Mouse (Mus musculus): ENCODE measurements at regions not wholly inside any gene's neighbourhood (a gene's known extent, or its start where the extent isn't known, plus 50 kb on each side); places are given as distances from the start of the nearest gene placed in this dataset.

DNA sequence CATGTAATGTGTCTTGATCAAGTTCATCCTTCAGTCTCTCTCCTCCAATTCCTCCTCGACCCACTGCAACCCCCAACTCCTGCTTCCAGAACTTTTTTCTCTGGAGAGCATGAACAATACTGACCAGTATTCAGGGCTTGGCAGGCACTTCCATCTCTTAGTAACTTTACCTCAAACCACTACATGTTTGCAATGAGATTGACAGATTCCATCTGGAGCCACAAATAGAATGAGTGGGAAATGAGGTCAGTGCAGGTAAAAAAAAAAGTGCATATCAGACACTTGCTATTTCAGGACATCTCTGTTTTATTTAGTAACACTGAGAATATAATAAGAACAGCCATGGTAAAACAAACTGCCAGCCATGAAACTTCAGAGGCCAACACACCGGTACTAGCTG, 94.5 kb upstream of the Ifne start:
- Histone ChIP-seq H3K27me3 (replicated peaks; ENCODE audit: control insufficient read depth, insufficient read depth, low read length) (no peaks in the 10 kb centered on the region), H3K4me3 (ENCODE audit: low read depth, low read length) (no peak overlapping the region), H3K9ac (ENCODE audit: low read depth, low read length) (no peak overlapping the region), H3K4me2 (ENCODE audit: low read depth, low read length) (no peak overlapping the region), H3K27ac (replicated peaks; ENCODE audit: low read depth, low read length) (no peak overlapping the region), H3K4me1 (ENCODE audit: control insufficient read depth, insufficient read depth, low read length) (no peaks in the 10 kb centered on the region), H3K9me3 (ENCODE audit: control insufficient read depth, low read length) (no peaks in the 10 kb centered on the region), H3K36me3 (ENCODE audit: control insufficient read depth, insufficient read depth, low read length) (no peaks in the 10 kb centered on the region)
- 66% methylated on average over 2 of the region's 2 CpGs for WGBS
- no peak for ATAC-seq (ENCODE audit: low read depth)
- DNase-seq (ENCODE audit: low spot score), result no peak

DNA sequence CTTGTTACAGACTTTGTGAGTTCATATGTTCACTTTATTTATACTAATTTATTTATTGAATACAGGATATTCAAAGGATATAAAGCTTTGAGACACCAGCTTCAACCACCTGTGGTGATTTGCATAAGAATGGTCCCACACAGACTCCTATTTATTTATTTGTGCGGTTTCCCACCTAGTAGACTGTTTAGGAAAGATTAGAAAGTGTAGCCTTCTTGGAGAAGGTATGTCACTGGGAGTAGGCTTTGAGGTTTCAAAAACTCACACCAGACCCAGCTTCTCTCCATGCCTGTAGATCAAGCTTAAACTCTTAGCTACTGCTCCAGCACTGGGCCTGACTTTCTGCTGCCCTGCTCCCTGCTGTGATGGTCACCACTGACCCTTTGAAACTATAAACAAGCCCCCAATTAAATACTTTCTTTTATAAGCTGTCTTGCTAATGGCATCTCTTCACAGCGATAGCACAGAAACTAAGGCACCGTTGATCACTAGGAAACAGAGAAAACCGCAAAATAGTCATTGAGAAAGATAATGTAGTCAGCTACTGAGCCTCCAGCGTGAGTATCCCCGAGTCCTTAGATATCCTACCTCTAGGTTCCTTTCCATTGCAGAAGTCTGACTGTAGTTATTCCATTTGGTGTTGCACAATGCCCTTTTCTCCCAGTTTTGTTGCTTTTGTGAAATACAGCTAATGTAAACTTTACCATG, 89.3 kb upstream of the Ifne start:
- DNase-seq (ENCODE audit: low spot score) (no peak), ATAC-seq (ENCODE audit: low read depth) (no peak)
- H3K9me3 ChIP-seq (ENCODE audit: control insufficient read depth, low read length), result no peaks in the 10 kb centered on the region
- no peak overlapping the region for H3K9ac ChIP-seq (ENCODE audit: low read depth, low read length)
- 65% methylated on average over 6 of the region's 6 CpGs for WGBS
- no peaks in the 10 kb centered on the region for H3K36me3 ChIP-seq (ENCODE audit: control insufficient read depth, insufficient read depth, low read length)
- H3K27ac ChIP-seq (replicated peaks; ENCODE audit: low read depth, low read length), result no peak overlapping the region
- no peaks in the 10 kb centered on the region for H3K27me3 ChIP-seq (replicated peaks; ENCODE audit: control insufficient read depth, insufficient read depth, low read length)
- no peaks in the 10 kb centered on the region for H3K4me1 ChIP-seq (ENCODE audit: control insufficient read depth, insufficient read depth, low read length)
- H3K4me3 ChIP-seq (ENCODE audit: low read depth, low read length), result no peak overlapping the region
- H3K4me2 ChIP-seq (ENCODE audit: low read depth, low read length), result no peak overlapping the region

DNA sequence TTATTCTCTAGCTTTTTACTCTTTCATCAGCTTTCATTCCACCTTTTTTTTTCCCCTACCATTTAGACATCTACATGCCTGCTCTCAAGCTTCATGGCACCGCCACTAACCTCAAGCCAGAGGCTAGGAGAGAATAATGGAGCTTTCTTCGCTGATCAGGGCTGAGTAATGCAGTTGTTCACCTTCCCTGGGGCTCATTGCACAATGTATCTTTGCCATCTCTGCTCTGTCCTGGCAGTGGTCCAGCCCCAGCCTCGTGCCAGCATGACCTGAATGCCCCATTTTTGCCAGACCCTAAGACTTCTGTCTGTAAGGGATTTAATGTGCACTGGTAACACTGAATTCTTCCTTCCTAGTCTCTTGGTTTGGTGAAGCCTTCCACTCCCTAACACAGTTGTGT, 79.6 kb upstream of the Ifne start:
- ATAC-seq (ENCODE audit: low read depth), result no peak

DNA sequence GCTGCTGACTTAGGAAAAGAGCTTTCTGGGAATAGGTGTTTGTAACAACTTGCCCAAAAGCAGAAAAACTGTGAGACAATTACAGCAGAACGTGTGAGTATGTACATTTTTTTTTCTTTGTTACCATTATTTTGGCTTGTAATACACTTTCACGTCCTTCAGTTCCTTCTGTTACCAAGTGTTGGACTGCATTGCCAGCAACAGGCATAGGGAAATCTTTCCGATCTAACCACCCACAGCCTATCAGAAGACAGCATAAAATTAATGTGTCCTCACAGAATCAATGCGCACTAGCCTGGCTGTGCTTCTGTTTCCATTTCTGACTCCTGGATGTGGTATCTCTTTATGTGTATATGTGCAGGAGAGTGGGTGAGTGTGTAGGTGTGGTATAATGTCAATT, 76.6 kb upstream of the Ifne start:
- H3K36me3 ChIP-seq (ENCODE audit: control insufficient read depth, insufficient read depth, low read length), result no peaks in the 10 kb centered on the region
- no peak overlapping the region for H3K27ac ChIP-seq (replicated peaks; ENCODE audit: low read depth, low read length)
- H3K4me1 ChIP-seq (ENCODE audit: control insufficient read depth, insufficient read depth, low read length), result peaks cover 3% of the 10 kb centered on the region; the same call in 1 of the 2 replicates
- no peak overlapping the region for H3K4me3 ChIP-seq (ENCODE audit: low read depth, low read length)
- H3K27me3 ChIP-seq (replicated peaks; ENCODE audit: control insufficient read depth, insufficient read depth, low read length), result no peaks in the 10 kb centered on the region
- 55% methylated on average over 4 of the region's 4 CpGs for WGBS
- H3K9ac ChIP-seq (ENCODE audit: low read depth, low read length), result no peak overlapping the region
- H3K4me2 ChIP-seq (ENCODE audit: low read depth, low read length), result no peak overlapping the region
- H3K9me3 ChIP-seq (ENCODE audit: control insufficient read depth, low read length), result no peaks in the 10 kb centered on the region
- ATAC-seq (ENCODE audit: low read depth) (no peak), DNase-seq (ENCODE audit: low spot score) (no peak)

More for the DNA sequence above, 79.6 kb upstream of the Ifne start:
- 42% methylated on average over 3 of the region's 3 CpGs for WGBS
- Histone ChIP-seq H3K4me3 (ENCODE audit: low read depth, low read length) (no peak overlapping the region), H3K4me2 (ENCODE audit: low read depth, low read length) (no peak overlapping the region), H3K9ac (ENCODE audit: low read depth, low read length) (no peak overlapping the region), H3K36me3 (ENCODE audit: control insufficient read depth, insufficient read depth, low read length) (no peaks in the 10 kb centered on the region), H3K9me3 (ENCODE audit: control insufficient read depth, low read length) (no peaks in the 10 kb centered on the region), H3K27ac (replicated peaks; ENCODE audit: low read depth, low read length) (no peak overlapping the region), H3K4me1 (ENCODE audit: control insufficient read depth, insufficient read depth, low read length) (peaks cover 3% of the 10 kb centered on the region; the same call in 1 of the 2 replicates), H3K27me3 (replicated peaks; ENCODE audit: control insufficient read depth, insufficient read depth, low read length) (no peaks in the 10 kb centered on the region)
- no peak for DNase-seq (ENCODE audit: low spot score)

DNA sequence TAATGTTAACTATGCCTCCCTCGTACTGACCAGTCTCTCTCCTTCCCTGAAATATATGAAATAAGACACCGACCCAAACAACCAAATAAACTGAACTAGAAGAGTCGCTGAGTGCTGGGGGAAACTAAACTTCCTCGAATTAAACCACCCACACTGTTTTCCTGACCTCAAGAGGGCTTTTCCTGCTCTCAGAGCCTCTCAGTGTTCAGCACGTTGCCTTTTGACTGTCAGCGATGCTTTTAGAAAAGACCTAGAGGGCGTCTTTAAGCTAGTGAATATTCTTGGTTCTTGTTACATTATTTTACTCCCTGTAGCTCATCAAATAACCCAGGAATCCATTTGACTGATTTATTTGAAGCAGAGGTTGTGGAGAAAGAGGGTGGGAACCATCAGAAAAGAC, 76.2 kb upstream of the Ifne start:
- WGBS, result 16% methylated on average over 7 of the region's 7 CpGs
- peak; percentile 31 for DNase-seq (ENCODE audit: low spot score)
- no peaks in the 10 kb centered on the region for H3K27me3 ChIP-seq (replicated peaks; ENCODE audit: control insufficient read depth, insufficient read depth, low read length)
- H3K4me1 ChIP-seq (ENCODE audit: control insufficient read depth, insufficient read depth, low read length), result peaks cover 3% of the 10 kb centered on the region; the same call in 1 of the 2 replicates
- H3K36me3 ChIP-seq (ENCODE audit: control insufficient read depth, insufficient read depth, low read length), result no peaks in the 10 kb centered on the region
- H3K9me3 ChIP-seq (ENCODE audit: control insufficient read depth, low read length), result no peaks in the 10 kb centered on the region
- H3K27ac ChIP-seq (replicated peaks; ENCODE audit: low read depth, low read length), result no peak overlapping the region
- no peak overlapping the region for H3K4me2 ChIP-seq (ENCODE audit: low read depth, low read length)
- H3K4me3 ChIP-seq (ENCODE audit: low read depth, low read length), result no peak overlapping the region
- H3K9ac ChIP-seq (ENCODE audit: low read depth, low read length), result no peak overlapping the region
- no peak for ATAC-seq (ENCODE audit: low read depth)

DNA sequence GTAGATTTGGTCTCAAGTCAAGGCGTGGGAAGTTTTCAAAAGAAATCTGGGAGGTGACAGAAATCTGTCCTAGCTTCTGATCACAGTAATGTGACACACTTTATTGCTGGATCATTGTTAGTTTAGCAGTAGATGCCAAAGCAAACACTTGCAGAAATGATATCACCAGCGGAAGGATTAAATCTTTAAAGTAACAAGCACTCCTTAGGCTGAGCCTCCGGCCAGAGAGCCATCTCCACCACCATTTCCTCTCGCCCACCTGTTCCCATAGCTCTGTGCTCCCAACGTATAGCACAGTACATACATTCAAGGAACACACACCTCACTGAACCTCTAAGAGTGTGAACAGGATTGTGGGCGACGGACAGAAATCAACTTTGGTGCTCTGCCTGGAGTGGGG, 75.6 kb upstream of the Ifne start:
- no peak overlapping the region for H3K9ac ChIP-seq (ENCODE audit: low read depth, low read length)
- ATAC-seq (ENCODE audit: low read depth) (no peak; the same call in 1 of the 2 replicates), DNase-seq (ENCODE audit: low spot score) (no peak)
- H3K27me3 ChIP-seq (replicated peaks; ENCODE audit: control insufficient read depth, insufficient read depth, low read length), result no peaks in the 10 kb centered on the region
- no peaks in the 10 kb centered on the region for H3K36me3 ChIP-seq (ENCODE audit: control insufficient read depth, insufficient read depth, low read length)
- no peaks in the 10 kb centered on the region for H3K9me3 ChIP-seq (ENCODE audit: control insufficient read depth, low read length)
- H3K4me3 ChIP-seq (ENCODE audit: low read depth, low read length), result no peak overlapping the region
- no peak overlapping the region for H3K4me2 ChIP-seq (ENCODE audit: low read depth, low read length)
- H3K4me1 ChIP-seq (ENCODE audit: control insufficient read depth, insufficient read depth, low read length), result peaks cover 3% of the 10 kb centered on the region; the same call in 1 of the 2 replicates
- no peak overlapping the region for H3K27ac ChIP-seq (replicated peaks; ENCODE audit: low read depth, low read length)
- 77% methylated on average over 7 of the region's 7 CpGs for WGBS

DNA sequence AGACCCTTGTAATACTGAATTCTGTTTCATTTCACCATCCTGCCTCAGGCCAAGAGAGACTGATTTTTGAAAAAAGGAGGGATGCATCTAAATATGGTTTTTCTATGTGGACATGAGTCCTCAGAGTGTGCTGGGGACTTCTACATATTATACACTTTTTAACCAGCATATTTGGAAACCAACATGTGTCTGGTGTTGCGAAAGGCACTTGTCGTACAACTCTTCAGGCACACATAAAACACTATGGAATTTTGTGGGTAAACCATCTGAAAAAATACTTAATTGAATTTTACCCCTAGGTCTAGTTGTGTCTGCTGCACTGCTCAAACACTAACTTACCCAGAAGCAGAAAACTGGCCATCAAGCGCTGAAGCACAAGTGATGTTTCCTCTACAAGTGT, 74.0 kb upstream of the Ifne start:
- DNase-seq (ENCODE audit: low spot score) (no peak), ATAC-seq (ENCODE audit: low read depth) (no peak)
- Histone ChIP-seq H3K36me3 (ENCODE audit: control insufficient read depth, insufficient read depth, low read length) (no peaks in the 10 kb centered on the region), H3K4me1 (ENCODE audit: control insufficient read depth, insufficient read depth, low read length) (peaks cover 3% of the 10 kb centered on the region; the same call in 1 of the 2 replicates), H3K9me3 (ENCODE audit: control insufficient read depth, low read length) (no peaks in the 10 kb centered on the region), H3K4me2 (ENCODE audit: low read depth, low read length) (no peak overlapping the region), H3K4me3 (ENCODE audit: low read depth, low read length) (no peak overlapping the region), H3K27ac (replicated peaks; ENCODE audit: low read depth, low read length) (no peak overlapping the region), H3K27me3 (replicated peaks; ENCODE audit: control insufficient read depth, insufficient read depth, low read length) (no peaks in the 10 kb centered on the region), H3K9ac (ENCODE audit: low read depth, low read length) (no peak overlapping the region)
- 82% methylated on average over 3 of the region's 3 CpGs for WGBS

DNA sequence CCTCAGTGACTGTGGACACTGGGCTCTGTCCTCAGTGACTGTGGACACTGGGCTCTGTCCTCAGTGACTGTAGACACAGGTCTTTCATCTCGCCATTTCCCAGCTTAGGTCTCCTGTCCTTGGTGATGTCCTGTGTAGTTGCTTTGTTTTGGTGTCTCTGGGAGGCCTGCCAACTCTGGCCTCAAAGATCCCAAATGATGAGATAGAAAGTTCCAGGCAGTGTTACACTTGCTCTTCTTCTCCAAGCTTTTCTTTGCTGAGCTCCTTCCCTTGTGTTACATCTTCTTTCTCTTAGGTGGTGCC, 71.0 kb upstream of the Ifne start:
- ATAC-seq (ENCODE audit: low read depth), result no peak

More for the DNA sequence above, 71.0 kb upstream of the Ifne start:
- WGBS, result 53% methylated on average over 1 of the region's 1 CpGs
- DNase-seq (ENCODE audit: low spot score), result no peak
- no peaks in the 10 kb centered on the region for H3K27me3 ChIP-seq (replicated peaks; ENCODE audit: control insufficient read depth, insufficient read depth, low read length)
- no peak overlapping the region for H3K4me2 ChIP-seq (ENCODE audit: low read depth, low read length)
- no peak overlapping the region for H3K27ac ChIP-seq (replicated peaks; ENCODE audit: low read depth, low read length)
- H3K9ac ChIP-seq (ENCODE audit: low read depth, low read length), result no peak overlapping the region
- no peaks in the 10 kb centered on the region for H3K4me1 ChIP-seq (ENCODE audit: control insufficient read depth, insufficient read depth, low read length)
- no peaks in the 10 kb centered on the region for H3K9me3 ChIP-seq (ENCODE audit: control insufficient read depth, low read length)
- no peak overlapping the region for H3K4me3 ChIP-seq (ENCODE audit: low read depth, low read length)
- H3K36me3 ChIP-seq (ENCODE audit: control insufficient read depth, insufficient read depth, low read length), result no peaks in the 10 kb centered on the region

Data from embryonic facial prominence, embryonic 14.5 days (tissue).